Mouse (Mus musculus): ENCODE results near the gene Srr.

Gene Srr

GRCm38 (mm10) chr11:74925577-74926387, at the start of gene Srr, which contains the start of gene Smg6:
Gene Srr (minus strand): TSS chr11:74925948.
Gene Smg6 (plus strand): TSS chr11:74925823.
- peak; percentile 95 for DNase-seq

- DNase-seq = no peak
Measured at GRCm38 (mm10) chr11:74974615-74975014, 48.9 kb upstream of the Srr start.

- no peak for DNase-seq
Measured at GRCm38 (mm10) chr11:74973290-74974157, 47.8 kb upstream of the Srr start.

- DNase-seq = no peak
Measured at GRCm38 (mm10) chr11:74965516-74965915, 39.8 kb upstream of the Srr start.

GRCm38 (mm10) chr11:74962846-74963407, 37.2 kb upstream of the Srr start:
- DNase-seq = no peak

- no peak for DNase-seq
Measured at GRCm38 (mm10) chr11:74961953-74962352, 36.2 kb upstream of the Srr start.

GRCm38 (mm10) chr11:74960031-74960551, 34.3 kb upstream of the Srr start:
- DNase-seq = no peak

GRCm38 (mm10) chr11:74959501-74959900, 33.8 kb upstream of the Srr start:
- no peak for DNase-seq

- DNase-seq = no peak
Measured at GRCm38 (mm10) chr11:74957600-74957999, 31.9 kb upstream of the Srr start.

- DNase-seq = no peak
Measured at GRCm38 (mm10) chr11:74956006-74956405, 30.3 kb upstream of the Srr start.

- DNase-seq = no peak
Measured at GRCm38 (mm10) chr11:74954901-74955300, 29.2 kb upstream of the Srr start.

GRCm38 (mm10) chr11:74946348-74946747, 20.6 kb upstream of the Srr start:
- DNase-seq = no peak

- DNase-seq = no peak
Measured at GRCm38 (mm10) chr11:74930391-74930790, 4.6 kb upstream of the Srr start.

GRCm38 (mm10) chr11:74929111-74929510, 3.4 kb upstream of the Srr start:
- no peak for DNase-seq

GRCm38 (mm10) chr11:74927236-74927725, 1.5 kb upstream of the Srr start:
- DNase-seq = no peak

GRCm38 (mm10) chr11:74926388-74927005, 749 bp upstream of the Srr start:
- DNase-seq = no peak

GRCm38 (mm10) chr11:74924149-74924548, 1.6 kb downstream of the Srr start:
- DNase-seq = peak; percentile 14

- DNase-seq = peak; percentile 19
Measured at GRCm38 (mm10) chr11:74919249-74919648, 6.5 kb downstream of the Srr start.

- DNase-seq = no peak
Measured at GRCm38 (mm10) chr11:74912492-74912891, 13.3 kb downstream of the Srr start.

GRCm38 (mm10) chr11:74909978-74910377, 15.8 kb downstream of the Srr start:
- no peak for DNase-seq

GRCm38 (mm10) chr11:74908618-74909399, 16.9 kb downstream of the Srr start:
- DNase-seq = no peak

GRCm38 (mm10) chr11:74907850-74908249, 17.9 kb downstream of the Srr start:
- no peak for DNase-seq
